ENCODE assay signal across 16 mouse cellular contexts in genomic region chr9:14074273-14074672, GRCm38 (mm10).
A peak's percentile ranks its signal among the peaks of the same experiment; 100 is the strongest.
DNase-seq lines count a peak whose midpoint lies in the region; ATAC-seq and TF ChIP-seq lines count a peak whose summit lies in the region.
"Had no signal": no experiment of that assay in that cellular context is flagged by ENCODE, and none has a peak within 500 bp of the region (broad histone marks: within the 10 kb centered on the region; RNA-seq: fewer than 3 reads in every experiment).

No protein-coding gene starts in this region.

- peaks cover 0 to 7% of the 10 kb centered on the region in 2 experiments; a peak in 3 of 4 replicates for H3K4me1 ChIP-seq in CH12.LX (ENCODE audit: control insufficient read depth in 1 of 2, insufficient read depth in 2 of 2)
- H3K4me1 ChIP-seq in midbrain, embryonic 14.5 days (ENCODE audit: control insufficient read depth, insufficient read depth, low read length) = no peaks in the 10 kb centered on the region
- H3K4me1 ChIP-seq: forebrain, embryonic 10.5 days; limb, embryonic 12.5 days had no signal

- dilution Hi-C loops in CH12.LX (cut with MboI; ENCODE audit: extremely low pct_ligation_motif_present, extremely low pct_unique_long_range_greater_than_20kb, low sequenced_read_pairs) = no loop called here

- H3K79me2 ChIP-seq in CH12.LX (replicated peaks; ENCODE audit: control insufficient read depth, extremely low read depth, insufficient read depth, poor library complexity, severe bottlenecking) (no peaks in the 10 kb centered on the region), macrophage (ENCODE audit: inconsistent target) (no peaks in the 10 kb centered on the region)

- H3K9ac ChIP-seq in CH12.LX (ENCODE audit: insufficient read depth, low read depth) = no peak overlapping the region
- H3K9ac ChIP-seq in midbrain, embryonic 14.5 days (replicated peaks; ENCODE audit: low read length) = no peak overlapping the region
- H3K9ac ChIP-seq: limb, embryonic 12.5 days had no signal

- 16% methylated on average over 6 of the region's 6 CpGs for WGBS in macrophage (ENCODE audit: missing documents)
- WGBS in midbrain, embryonic 14.5 days = 91% methylated on average over 6 of the region's 6 CpGs

- TF ChIP-seq RAD21 in CH12.LX (IDR thresholded peaks at IDR 0.05; ENCODE audit: low read depth, low read length) = no peak

- H3K9me3 ChIP-seq in CH12.LX (replicated peaks; ENCODE audit: low read length) = no peaks in the 10 kb centered on the region
- no peaks in the 10 kb centered on the region for H3K9me3 ChIP-seq in midbrain, embryonic 14.5 days (ENCODE audit: control insufficient read depth, low read length)
- H3K9me3 ChIP-seq: forebrain, embryonic 10.5 days; limb, embryonic 12.5 days had no signal

- DNase-seq in cerebellum, postnatal 14 days = peak; percentile 20 to 29
- DNase-seq in cerebellum, adult 9-10 months = no peak
- DNase-seq in 3T3-L1 (ENCODE audit: low read depth, low spot score) = peak; percentile 46
- DNase-seq in CH12.LX (ENCODE audit: extremely low read depth) = no peak
- DNase-seq in midbrain, embryonic 14.5 days = no peak
- no peak for DNase-seq in thymus, postnatal 25 days
- no peak for DNase-seq in gastrocnemius, adult 18-20 months (ENCODE audit: low spot score)
- DNase-seq: lung, adult 18-20 months; lung, postnatal 36 days; right cerebral cortex, postnatal 4 days had no signal

- H3K36me3 ChIP-seq in CH12.LX (replicated peaks in 1 of 2; ENCODE audit: control insufficient read depth in 1 of 2, insufficient read depth in 1 of 2, low read length in 1 of 2) = no peaks in the 10 kb centered on the region
- H3K36me3 ChIP-seq in macrophage (ENCODE audit: inconsistent target) = no peaks in the 10 kb centered on the region
- H3K36me3 ChIP-seq in midbrain, embryonic 14.5 days (ENCODE audit: control insufficient read depth, insufficient read depth, low read length) = no peaks in the 10 kb centered on the region
- H3K36me3 ChIP-seq: forebrain, embryonic 10.5 days; limb, embryonic 12.5 days had no signal

- in situ Hi-C loops in CH12.LX (cut with MboI; ENCODE audit: low pct_ligation_motif_present, low pct_unique_long_range_greater_than_20kb, low sequenced_read_pairs) = no loop called here

- H3K4me3 ChIP-seq in CH12.LX (replicated peaks in 1 of 3; ENCODE audit: low read depth in 2 of 3, low read length in 2 of 3, poor library complexity in 1 of 3) (no peak overlapping the region), macrophage (ENCODE audit: inconsistent target) (no peak overlapping the region)
- no peak overlapping the region for H3K4me3 ChIP-seq in midbrain, embryonic 14.5 days (replicated peaks; ENCODE audit: low read depth, low read length)
- H3K4me3 ChIP-seq: forebrain, embryonic 10.5 days; layer of hippocampus, adult 2 months; limb, embryonic 12.5 days had no signal

- H3K27me3 ChIP-seq in CH12.LX (replicated peaks) = no peaks in the 10 kb centered on the region
- H3K27me3 ChIP-seq in midbrain, embryonic 14.5 days (ENCODE audit: control insufficient read depth, insufficient read depth, low read length) = no peaks in the 10 kb centered on the region
- H3K27me3 ChIP-seq: limb, embryonic 12.5 days; Patski had no signal

- ATAC-seq in midbrain, embryonic 14.5 days (ENCODE audit: low FRiP score, low TSS enrichment) = no peak
- ATAC-seq: inflammation-experienced regulatory T-cells, adult 6 months; Patski had no signal

- no peak for TF ChIP-seq EP300 in CH12.LX (IDR thresholded peaks at IDR 0.05; ENCODE audit: low read length)

- no peak overlapping the region for H3K27ac ChIP-seq in CH12.LX (ENCODE audit: insufficient read depth, low read depth)
- H3K27ac ChIP-seq in macrophage = 0 out of 2 replicates have a peak overlapping the region, but pooled peaks have one; percentile 7
- no peak overlapping the region for H3K27ac ChIP-seq in midbrain, embryonic 14.5 days (replicated peaks; ENCODE audit: low read depth, low read length)
- H3K27ac ChIP-seq: forebrain, embryonic 10.5 days; limb, embryonic 12.5 days had no signal

- no peak overlapping the region for H3K4me2 ChIP-seq in CH12.LX (ENCODE audit: insufficient read depth, low read depth, poor library complexity, severe bottlenecking)
- no peak overlapping the region for H3K4me2 ChIP-seq in midbrain, embryonic 14.5 days (ENCODE audit: low read length)
- H3K4me2 ChIP-seq: limb, embryonic 12.5 days had no signal

- TF ChIP-seq CTCF in CH12.LX (conservative IDR thresholded peaks at IDR 0.05 in 1 of 2, IDR thresholded peaks at IDR 0.05 in 1 of 2; ENCODE audit: low read depth in 2 of 2, low read length in 2 of 2) = no peak

- TF ChIP-seq POLR2A in CH12.LX (IDR thresholded peaks at IDR 0.05; ENCODE audit: low read depth, low read length) = no peak

TF ChIP-seq in CH12.LX, 34 proteins besides CTCF, POLR2A, EP300 and RAD21:
- TF ChIP-seq HCFC1 (IDR thresholded peaks at IDR 0.05; ENCODE audit: low read depth, low read length) (no peak), BHLHE40 (IDR thresholded peaks at IDR 0.05; ENCODE audit: low read depth, low read length) (no peak), GABPA (IDR thresholded peaks at IDR 0.05; ENCODE audit: insufficient replicate concordance, low read depth, low read length) (no peak), JUN (IDR thresholded peaks at IDR 0.05; ENCODE audit: insufficient read depth, low read depth, low read length) (no peak), ETS1 (conservative IDR thresholded peaks at IDR 0.05; ENCODE audit: low read depth, low read length) (no peak), SIN3A (IDR thresholded peaks at IDR 0.05; ENCODE audit: low read length) (no peak), E2F4 (IDR thresholded peaks at IDR 0.05; ENCODE audit: insufficient replicate concordance, low read depth, low read length) (no peak), PAX5 (IDR thresholded peaks at IDR 0.05; ENCODE audit: low read length) (no peak), CHD1 (IDR thresholded peaks at IDR 0.05; ENCODE audit: low read depth, low read length) (no peak), MAX (IDR thresholded peaks at IDR 0.05; ENCODE audit: low read length) (peak; percentile 51), MAZ (IDR thresholded peaks at IDR 0.05; ENCODE audit: low read depth, low read length) (no peak), ELF1 (IDR thresholded peaks at IDR 0.05; ENCODE audit: low read depth, low read length) (no peak), MYC (IDR thresholded peaks at IDR 0.05; ENCODE audit: low read depth, low read length) (peak; percentile 37; the same call in 1 of the 2 replicates)

Comparison
In these comparisons a context has a peak if more than half of its experiments do, and no peak if none do; other contexts are left out.
1. DNase-seq: peak in cerebellum, postnatal 14 days (2 of 2) and 3T3-L1 (single experiment); none in cerebellum, adult 9-10 months (single experiment), CH12.LX (single experiment), midbrain, embryonic 14.5 days (single experiment), thymus, postnatal 25 days (single experiment) and gastrocnemius, adult 18-20 months (single experiment).